Mouse (Mus musculus): ENCODE results near the gene Clic3.

- TF ChIP-seq CTCF (IDR thresholded peaks at IDR 0.05; ENCODE audit: low read depth) (no peak), EP300 (optimal IDR thresholded peaks at IDR 0.05) (no peak)
Observed at GRCm38 (mm10) chr2:25505000-25505399, 48.4 kb downstream of the Clic3 start.

All from stomach, postnatal 0 days (tissue).